Mouse (Mus musculus) heart, postnatal 0 days (tissue): ENCODE measurements around the gene Tpo. TPM values are rescaled to one million over a fixed set of nuclear protein-coding genes. Genes with fewer than 3 reads are reported as not detected.

ENCODE experiments used
- ATAC-seq: fragments of 200-750 bp; cut with Nextera tagmentation; 2 replicates; pipeline ENCODE4 v1.8.0; 2017; ENCODE audit warnings: low read depth, moderate number of reproducible peaks, moderate library complexity; ENCODE audit not compliant: insufficient read depth
- DNase-seq: peaks from one replicate; pipeline ENCODE4 v3.0.0-alpha.2; 2016; ENCODE audit warnings: low spot score
- H3K27ac ChIP-seq: fragments of 300-500 bp; sonication (generic); 2 replicates; pipeline ENCODE4 v1.5.1; 2014; ENCODE audit warnings: low read depth, mild to moderate bottlenecking
- H3K27me3 ChIP-seq: fragments of 300-500 bp; sonication (generic); 2 replicates; pipeline ENCODE4 v1.6.1; 2014; ENCODE audit warnings: low read length, mixed read lengths; ENCODE audit not compliant: control insufficient read depth, insufficient read depth
- H3K36me3 ChIP-seq: fragments of 300-500 bp; sonication (generic); replicated peaks from 2 replicates; pipeline ENCODE4 v1.6.1; 2014; ENCODE audit warnings: low read length, mixed read lengths; ENCODE audit not compliant: control insufficient read depth, insufficient read depth
- H3K4me1 ChIP-seq: fragments of 300-500 bp; sonication (generic); 2 replicates; pipeline ENCODE4 v1.6.1; 2014; ENCODE audit warnings: antibody characterized with exemption; ENCODE audit not compliant: control insufficient read depth, insufficient read depth
- H3K4me2 ChIP-seq: fragments of 300-500 bp; sonication (generic); 2 replicates; pipeline ENCODE4 v1.6.1; 2014; ENCODE audit warnings: low read depth, mild to moderate bottlenecking, low read length, moderate library complexity
- H3K4me3 ChIP-seq: fragments of 300-500 bp; sonication (generic); 2 replicates; pipeline ENCODE4 v1.5.1; 2014; ENCODE audit warnings: low read depth, low read length
- H3K9ac ChIP-seq: fragments of 300-500 bp; sonication (generic); replicated peaks from 2 replicates; pipeline ENCODE4 v1.6.1; 2014; ENCODE audit warnings: low read depth, low read length, mixed read lengths
- H3K9me3 ChIP-seq: fragments of 300-500 bp; sonication (generic); replicated peaks from 2 replicates; pipeline ENCODE4 v1.6.1; 2016; ENCODE audit warnings: low read length; ENCODE audit not compliant: control insufficient read depth
- CTCF ChIP-seq: IDR thresholded peaks from 2 replicates; pipeline ENCODE4 v1.5.1; 2016; ENCODE audit warnings: antibody characterized with exemption, control low read depth, low read depth
- EP300 ChIP-seq: IDR thresholded peaks from 2 replicates; pipeline ENCODE4 v1.6.1; 2016; ENCODE audit warnings: antibody characterized with exemption, low read depth
- WGBS: fragments of 180-500 bp; shearing (Covaris S2); extraction: QIAGEN DNeasy Blood & Tissue Kit; methylation state at CpG from one replicate; pipeline ENCODE4 v1.1.7; 2014; 5-methylcytosine and 5-hydroxymethylcytosine counted together
- polyA plus RNA-seq: library from polyadenylated mRNA; unstranded; fragments of >200 nt; fragmentation: Nextera tagmentation; extraction: Ambion mirVana; gene quantifications from 2 replicates; pipeline ENCODE4 v1.2.1, GENCODE M21; 2015
- total RNA-seq: library from RNA; depleted of rRNA; stranded (reverse); fragments of >200 nt; gene quantifications from 2 replicates; pipeline ENCODE4 v1.2.3, GENCODE M21; 2014; ENCODE audit warnings: low replicate concordance

Tpo gene
- total and polyA plus RNA-seq, 2 experiments from 2014 or later = not detected

- Histone ChIP-seq H3K36me3 (no peaks in the 10 kb centered on the region), H3K9me3 (no peaks in the 10 kb centered on the region), H3K4me1 (no peaks in the 10 kb centered on the region), H3K4me2 (no peak overlapping the region), H3K9ac (no peak overlapping the region), H3K27me3 (no peaks in the 10 kb centered on the region), H3K27ac (no peak overlapping the region), H3K4me3 (no peak overlapping the region)
- ATAC-seq (no peak), DNase-seq (no peak)
- TF ChIP-seq EP300 (no peak), CTCF (no peak)
- 74% methylated on average over 14 of the region's 14 CpGs for WGBS
Observed at GRCm38 (mm10) chr12:30109646-30110605, 22.5 kb downstream of the Tpo start.

GRCm38 (mm10) chr12:30102891-30103565 lies 29.4 kb downstream of the Tpo start:
- H3K9ac ChIP-seq = no peak overlapping the region
- TF ChIP-seq EP300 (no peak), CTCF (peak; percentile 39)

DNA sequence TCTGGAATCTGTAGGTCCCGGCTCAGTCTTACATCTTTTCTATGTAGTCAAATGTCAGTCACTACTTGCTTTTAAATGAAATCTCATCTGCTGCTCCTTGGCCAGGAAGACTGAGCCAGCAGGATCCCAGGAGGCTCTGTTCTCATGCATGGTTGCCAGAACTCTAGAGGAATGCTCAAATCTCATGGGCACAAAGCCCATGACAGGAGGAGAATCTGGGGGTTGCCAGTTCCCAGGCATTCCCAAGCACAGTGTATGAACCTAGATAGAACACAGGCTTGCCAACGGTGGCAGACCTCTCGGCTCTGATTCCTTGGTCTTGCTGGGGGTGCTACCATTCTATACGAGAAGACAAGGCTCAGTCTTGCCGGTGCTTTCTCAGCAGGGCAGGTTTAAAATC lies 40.3 kb downstream of the Tpo start:
- Histone ChIP-seq H3K36me3 (no peaks in the 10 kb centered on the region), H3K4me3 (no peak overlapping the region), H3K4me2 (no peak overlapping the region), H3K9ac (no peak overlapping the region), H3K27me3 (no peaks in the 10 kb centered on the region), H3K27ac (no peak overlapping the region), H3K9me3 (no peaks in the 10 kb centered on the region), H3K4me1 (no peaks in the 10 kb centered on the region)
- no peak for TF ChIP-seq CTCF
- WGBS = 66% methylated on average over 5 of the region's 5 CpGs
- ATAC-seq (no peak), DNase-seq (peak; percentile 26)

More at GRCm38 (mm10) chr12:30102891-30103565, 29.4 kb downstream of the Tpo start:
- Histone ChIP-seq H3K27me3 (0 out of 2 replicates have a peak, but pooled peaks cover 2% of the 10 kb centered on the region), H3K4me2 (no peak overlapping the region), H3K4me1 (no peaks in the 10 kb centered on the region), H3K36me3 (no peaks in the 10 kb centered on the region), H3K9me3 (no peaks in the 10 kb centered on the region), H3K4me3 (no peak overlapping the region), H3K27ac (no peak overlapping the region)
- no peak for ATAC-seq
- 29% methylated on average over 29 of the region's 29 CpGs for WGBS
- peak; percentile 7 for DNase-seq

DNA sequence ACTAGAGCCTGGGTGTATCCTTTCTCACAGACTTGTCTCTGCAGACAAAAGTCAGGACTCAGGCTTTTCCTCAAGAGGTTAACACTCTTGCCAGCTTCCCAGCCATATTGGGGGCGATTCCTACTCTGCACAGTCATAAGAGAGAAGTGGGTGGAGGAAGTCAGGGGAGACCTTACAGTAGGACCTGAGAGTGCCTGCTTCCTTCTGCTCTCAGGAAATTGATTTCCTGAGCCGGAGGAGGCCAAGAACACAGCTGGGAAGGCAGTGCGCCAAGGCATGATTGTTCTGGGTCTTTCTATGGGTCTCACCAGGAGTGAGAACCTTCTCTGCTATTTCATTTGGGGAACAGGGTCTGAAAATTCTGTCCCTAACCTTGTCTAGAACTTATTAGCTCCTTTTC lies 48.5 kb downstream of the Tpo start:
- TF ChIP-seq EP300 = no peak
- TF ChIP-seq CTCF = no peak
- 63% methylated on average over 3 of the region's 3 CpGs for WGBS
- no peak for DNase-seq

GRCm38 (mm10) chr12:30077056-30077455 lies 55.4 kb downstream of the Tpo start:
- Histone ChIP-seq H3K27me3 (no peaks in the 10 kb centered on the region), H3K36me3 (no peaks in the 10 kb centered on the region), H3K4me1 (no peaks in the 10 kb centered on the region), H3K27ac (no peak overlapping the region), H3K9me3 (0 out of 2 replicates have a peak, but pooled peaks cover 6% of the 10 kb centered on the region), H3K4me3 (no peak overlapping the region), H3K4me2 (no peak overlapping the region), H3K9ac (no peak overlapping the region)
- ATAC-seq (no peak), DNase-seq (no peak)
- no peak for TF ChIP-seq CTCF
- TF ChIP-seq EP300 = no peak
- 83% methylated on average over 11 of the region's 11 CpGs for WGBS

More for the DNA sequence above, 48.5 kb downstream of the Tpo start:
- 0 out of 2 replicates have a peak, but pooled peaks cover 6% of the 10 kb centered on the region for H3K9me3 ChIP-seq
- H3K36me3 ChIP-seq = no peaks in the 10 kb centered on the region
- H3K4me3 ChIP-seq = no peak overlapping the region
- peak; percentile 30; the same call in 1 of the 2 replicates for ATAC-seq
- no peaks in the 10 kb centered on the region for H3K27me3 ChIP-seq
- no peaks in the 10 kb centered on the region for H3K4me1 ChIP-seq
- no peak overlapping the region for H3K4me2 ChIP-seq
- no peak overlapping the region for H3K27ac ChIP-seq
- H3K9ac ChIP-seq = no peak overlapping the region
